Mouse (Mus musculus) cerebellum, adult 8-10 months (tissue): ENCODE data around the gene Sprr2a2.
"Not testable (repeated sequence)": the region's sequence is repeated elsewhere in the genome, so short reads cannot be mapped to it uniquely, and the experiment has no call there.

ENCODE experiments used
- DNase-seq: peaks from one replicate; pipeline ENCODE4 v3.0.0; 2022

Sprr2a2 gene

DNA sequence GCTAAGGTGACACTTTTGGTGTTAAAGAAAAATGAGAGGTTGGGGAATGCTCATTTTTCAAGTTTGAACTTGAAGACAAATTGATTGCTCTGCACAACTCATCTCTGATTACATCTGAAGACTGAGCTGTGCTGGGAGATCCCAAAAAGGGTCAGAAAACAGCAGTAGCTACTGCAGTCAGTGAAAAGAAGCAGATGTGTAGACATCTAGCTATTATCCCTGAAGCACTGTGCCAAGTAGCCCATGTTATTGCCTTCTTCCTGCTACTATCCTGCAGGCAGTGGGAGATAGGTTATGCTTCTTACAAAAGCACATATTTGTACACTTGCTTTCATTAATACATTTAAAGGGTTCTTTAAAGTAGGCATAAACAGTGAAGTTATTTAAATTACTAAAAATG lies 63.9 kb downstream of the Sprr2a2 start:
- not testable (repeated sequence) for DNase-seq

DNA sequence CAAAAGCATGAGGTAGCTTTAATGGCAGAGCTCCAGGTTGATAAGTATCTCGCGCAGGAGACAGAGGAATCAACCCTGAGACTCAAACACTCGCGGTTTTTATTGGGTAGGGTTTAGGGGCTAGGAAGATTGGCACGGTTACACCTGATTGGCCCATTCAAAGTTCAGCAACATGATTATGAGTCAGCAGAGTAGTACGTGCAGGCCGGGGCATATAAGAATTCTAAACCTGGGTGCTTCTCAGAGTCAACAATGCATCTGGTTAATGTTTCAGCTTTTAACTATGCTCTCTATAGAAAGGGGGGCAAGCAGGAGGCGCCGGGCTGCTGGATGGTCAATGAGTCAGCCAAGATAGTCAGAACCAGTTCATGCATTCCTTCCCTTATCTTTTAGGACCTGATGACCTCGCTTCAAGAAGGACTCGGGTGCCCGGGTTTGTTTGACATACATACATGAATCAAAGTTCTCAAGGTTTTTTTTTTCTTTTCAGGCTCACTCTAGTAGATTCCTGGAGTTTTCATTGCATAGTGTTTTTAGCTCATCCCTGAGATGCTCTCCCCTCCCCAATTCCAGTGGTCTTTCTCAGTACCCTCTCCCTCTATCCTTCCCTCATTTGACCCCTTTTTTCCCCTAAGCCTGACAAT lies 65.4 kb downstream of the Sprr2a2 start:
- DNase-seq: not testable (repeated sequence)

DNA sequence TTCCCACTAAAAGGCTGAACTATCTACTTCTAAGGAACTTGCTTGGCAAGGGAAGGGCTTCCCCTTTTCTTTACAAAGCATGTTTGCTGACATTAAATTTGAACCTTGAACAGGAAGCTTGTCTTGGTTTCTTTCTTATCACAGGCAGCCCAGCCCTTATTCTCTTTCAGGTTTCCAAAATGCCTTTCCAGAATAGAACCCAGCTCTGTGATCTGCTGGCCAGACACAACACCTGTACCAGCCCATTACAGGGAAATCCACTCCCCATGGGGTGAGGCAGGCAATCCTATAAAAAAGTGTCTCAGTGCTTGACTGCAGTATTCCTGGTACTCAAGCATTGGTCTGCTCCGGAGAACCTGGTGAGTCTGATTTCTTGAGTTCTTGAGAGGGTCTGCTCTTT lies 69.4 kb downstream of the Sprr2a2 start, which contains the start of gene Sprr2a3:
Sprr2a3 (plus strand) TSS at position 317 of the 400 bp plus-strand sequence.
- not testable (repeated sequence) for DNase-seq

DNA sequence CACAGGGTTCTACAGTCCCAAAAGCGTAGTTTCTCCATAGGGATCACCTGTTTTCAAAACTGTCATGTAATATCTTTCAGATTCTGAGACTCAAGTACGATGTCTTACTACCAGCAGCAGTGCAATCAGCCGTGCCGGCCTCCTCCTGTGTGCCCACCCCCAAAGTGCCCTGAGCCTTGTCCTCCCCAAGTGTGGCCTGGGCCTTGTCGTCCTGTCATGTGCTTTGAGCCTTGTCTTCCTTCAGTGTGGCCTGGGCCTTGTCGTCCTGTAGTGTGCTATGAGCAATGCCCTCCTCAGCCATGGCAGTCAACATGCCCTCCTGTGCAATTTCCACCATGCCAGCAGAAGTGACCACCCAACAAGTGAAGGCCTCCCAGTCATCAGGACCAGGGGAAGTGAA lies 72.8 kb downstream of the Sprr2a2 start:
- not testable (repeated sequence) for DNase-seq
